Mouse (Mus musculus): ENCODE results near the gene Bnc2.

- TF ChIP-seq CTCF (IDR thresholded peaks at IDR 0.05; ENCODE audit: extremely low read depth, insufficient read length, insufficient replicate concordance, low read depth, low read length): no peak
- TF ChIP-seq POLR2A (IDR thresholded peaks at IDR 0.05; ENCODE audit: low read depth, low read length): no peak
Observed at GRCm38 (mm10) chr4:84349536-84349935, 325.5 kb downstream of the Bnc2 start.
